Mouse (Mus musculus) stomach, adult 2 months (tissue): ENCODE measurements around the gene Gla. TPM values are rescaled to one million over a fixed set of nuclear protein-coding genes. Genes with fewer than 3 reads are reported as not detected.

Experiments used
- polyA plus RNA-seq: library from polyadenylated mRNA; depleted of rRNA; stranded (reverse); fragments of >200 nt; gene quantifications from 2 replicates; pipeline ENCODE4 v1.2.3, GENCODE M21; 2012; rRNA removed

Gene Gla
- polyA plus RNA-seq: 0.45 and 0.51 TPM in 2 replicates

DNA sequence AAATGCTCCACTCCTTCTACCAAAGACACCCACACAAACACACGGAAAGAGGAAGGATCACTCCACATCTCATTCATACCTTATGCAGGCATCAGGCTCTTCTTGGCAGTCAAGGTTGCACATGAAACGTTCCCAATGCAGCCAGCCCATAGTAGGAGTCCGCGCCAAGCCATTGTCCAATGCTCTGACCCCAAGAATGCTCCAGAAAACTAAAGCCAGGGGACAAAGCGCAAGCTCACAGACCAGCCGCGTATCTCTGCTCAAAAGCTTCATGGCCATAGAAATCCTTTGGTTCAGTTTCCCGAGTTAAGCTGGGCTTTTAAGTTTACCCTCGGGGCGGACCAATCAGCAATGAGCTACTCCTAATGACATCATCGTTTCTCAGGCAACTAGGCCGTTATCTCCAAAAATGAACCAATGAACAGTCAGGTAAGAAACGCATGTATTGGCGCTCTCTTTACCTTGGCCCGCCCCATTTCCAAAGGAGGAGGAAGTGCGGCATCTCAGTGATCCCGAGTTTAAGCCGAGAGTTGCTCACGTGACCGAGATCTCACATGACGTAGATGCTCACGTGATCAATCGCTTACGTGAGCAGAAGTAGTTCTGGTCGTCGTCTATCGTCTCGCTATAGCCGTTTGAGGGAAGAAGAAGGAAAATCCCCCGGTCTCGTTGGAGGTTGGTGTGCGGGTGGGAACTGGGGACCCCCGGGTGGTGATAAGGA, at the start of gene Gla, which contains the start of gene Hnrnph2:
Gene Gla (minus strand): TSS at position 467 of the 721 bp plus-strand sequence.
Gene Hnrnph2 (plus strand): TSS at position 521 of the 721 bp plus-strand sequence.

GRCm38 (mm10) chrX:134585103-134586002, 15.6 kb downstream of the Gla start, which contains the start of gene Rpl36a:
Gene Rpl36a, plus strand, starts transcription at chrX:134585654.

DNA sequence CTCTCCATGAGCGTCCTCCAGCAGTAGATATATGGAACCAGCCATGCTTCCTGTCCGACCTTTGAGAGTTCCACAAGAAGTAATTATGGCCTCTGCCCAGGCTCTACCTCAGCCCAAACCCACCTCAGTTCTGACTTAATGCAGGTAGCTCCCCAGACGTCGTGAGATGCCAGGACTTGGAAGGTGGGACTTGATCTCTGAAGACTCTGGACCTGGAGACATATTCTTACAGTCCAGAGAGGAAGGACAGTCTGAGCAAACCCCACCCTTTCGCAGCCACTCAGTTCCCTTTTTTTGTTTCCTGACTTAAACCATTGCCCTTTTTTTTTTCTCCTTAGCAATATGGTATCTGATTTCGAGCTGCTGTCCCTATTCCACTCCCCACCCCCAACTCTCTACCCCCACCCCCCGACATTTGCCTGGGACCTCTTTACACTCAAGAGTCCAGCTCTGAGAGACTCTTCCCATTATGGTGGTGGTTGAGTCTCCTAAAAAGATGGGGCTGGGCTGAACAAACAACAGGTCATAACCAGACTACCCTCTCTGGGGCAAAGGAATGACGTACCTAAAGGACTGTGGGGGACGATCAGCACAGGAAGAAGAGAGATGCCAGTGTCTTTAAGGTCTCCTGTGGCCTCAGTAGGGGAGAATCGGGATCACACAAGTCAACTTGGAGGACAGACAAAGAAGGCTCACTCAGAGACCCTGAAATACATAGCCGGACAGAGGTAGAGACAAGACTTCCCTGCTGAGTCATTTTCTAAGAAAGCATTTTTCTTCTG, 17.8 kb downstream of the Gla start, which contains the start of gene Btk:
Gene Btk (minus strand): TSS at position 683 of the 782 bp plus-strand sequence.

DNA sequence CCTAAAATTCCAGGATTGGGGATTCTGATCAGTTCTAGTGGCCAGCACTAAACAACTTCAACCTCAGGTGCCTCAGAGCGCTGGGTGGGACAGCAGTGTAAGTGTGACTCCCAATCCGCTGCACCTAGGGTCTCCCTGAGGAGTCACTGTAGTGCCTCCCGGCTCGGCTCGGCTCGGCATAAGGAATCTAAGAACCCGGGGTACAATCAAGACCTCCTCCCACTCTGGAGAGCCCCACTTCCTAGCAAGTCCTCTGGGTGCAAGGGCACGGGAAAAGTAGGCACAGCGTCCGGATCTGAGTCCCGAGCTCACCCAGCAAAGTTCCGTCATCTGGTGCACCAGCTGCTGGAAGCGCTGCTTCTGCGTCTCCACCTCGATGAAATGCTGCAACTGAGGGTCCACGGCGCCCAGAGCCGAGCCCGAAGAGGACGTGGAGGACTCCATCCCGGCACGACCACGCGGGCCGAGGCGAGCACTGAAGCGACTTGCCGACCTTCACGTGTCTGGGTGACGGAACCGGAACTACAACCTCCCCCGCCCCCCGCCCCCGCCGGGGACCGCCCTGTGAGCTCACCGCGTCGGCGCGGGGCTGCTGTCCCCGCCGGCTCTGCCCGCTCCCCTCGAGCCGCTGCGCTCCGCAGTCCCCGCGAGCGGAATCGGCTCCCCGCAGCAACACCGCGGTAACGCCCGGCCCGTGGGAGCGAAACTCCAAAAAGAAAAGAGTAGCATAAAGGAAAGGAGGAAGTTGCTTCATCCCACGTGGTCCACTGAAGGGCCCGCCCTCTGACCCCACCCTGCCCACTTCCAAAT, 59.6 kb downstream of the Gla start, which contains the start of gene Timm8a1:
Gene Timm8a1 (minus strand): TSS at position 721 of the 810 bp plus-strand sequence.

Other genes starting within 250 kb of the Gla start
- 0.24 and 0.36 TPM in 2 replicates for gene Drp2, start 196.6 kb downstream of the Gla start, polyA plus RNA-seq
- gene Taf7l, start 124.6 kb downstream of the Gla start, polyA plus RNA-seq: not detected in 2 replicates
- 0.09 and 0.17 TPM in 2 replicates for gene Timm8a1, start 59.3 kb downstream of the Gla start, polyA plus RNA-seq
- 0.08 and 0.19 TPM in 2 replicates for gene Btk, start 17.6 kb downstream of the Gla start, polyA plus RNA-seq
- 4.6 and 8.8 TPM in 2 replicates for gene Rpl36a, start 15.5 kb downstream of the Gla start, polyA plus RNA-seq
- gene Hnrnph2, start 54 bp upstream of the Gla start, polyA plus RNA-seq: 0.92 and 1.3 TPM in 2 replicates
- gene Armcx4, start 85.4 kb upstream of the Gla start, polyA plus RNA-seq: 0.09 and 0.11 TPM in 2 replicates
- 0.17 and 0.42 TPM in 2 replicates for gene Armcx1, start 116.8 kb upstream of the Gla start, polyA plus RNA-seq
- gene Armcx6, start 150.3 kb upstream of the Gla start, polyA plus RNA-seq: 0.33 and 0.36 TPM in 2 replicates
- gene Armcx3, start 155.5 kb upstream of the Gla start, polyA plus RNA-seq: 0.42 and 1.4 TPM in 2 replicates
- gene Armcx2, start 208.1 kb upstream of the Gla start, polyA plus RNA-seq: 5.7 and 6.3 TPM in 2 replicates